Mouse (Mus musculus) embryonic facial prominence, embryonic 10.5 days (tissue): Measurements from ENCODE around the gene Wwp2. TPM values are rescaled to one million over a fixed set of nuclear protein-coding genes. Genes with fewer than 3 reads are reported as not detected.
A peak's percentile ranks its signal among the peaks of the same experiment; 100 is the strongest.

Source experiments
- DNase-seq: peaks from one replicate; pipeline ENCODE4 v3.0.0-alpha.2; 2017; ENCODE audit warnings: low spot score
- H3K27ac ChIP-seq: fragments of 300-500 bp; sonication (generic); replicated peaks from 2 replicates; pipeline ENCODE4 v1.5.1; 2016; ENCODE audit warnings: mild to moderate bottlenecking
- H3K27me3 ChIP-seq: fragments of 300-500 bp; sonication (generic); replicated peaks from 2 replicates; pipeline ENCODE4 v1.6.1; 2016; ENCODE audit warnings: low read depth, mild to moderate bottlenecking; ENCODE audit not compliant: poor library complexity, severe bottlenecking
- H3K36me3 ChIP-seq: fragments of 300-500 bp; sonication (generic); replicated peaks from 2 replicates; pipeline ENCODE4 v1.6.1; 2016; ENCODE audit warnings: mild to moderate bottlenecking, moderate library complexity
- H3K4me1 ChIP-seq: fragments of 300-500 bp; sonication (generic); 2 replicates; pipeline ENCODE4 v1.6.1; 2016
- H3K4me3 ChIP-seq: fragments of 300-500 bp; sonication (generic); 2 replicates; pipeline ENCODE4 v1.5.1; 2016; ENCODE audit warnings: mild to moderate bottlenecking, moderate library complexity
- H3K9me3 ChIP-seq: fragments of 300-500 bp; sonication (generic); 2 replicates; pipeline ENCODE4 v1.6.1; 2016; ENCODE audit warnings: mild to moderate bottlenecking
- WGBS: fragments of 180-500 bp; shearing (Covaris S2); methylation state at CpG from one replicate; pipeline ENCODE4 v1.1.7; 2016; 5-methylcytosine and 5-hydroxymethylcytosine counted together
- polyA plus RNA-seq: library from polyadenylated mRNA; unstranded; fragments of >200 nt; fragmentation: Nextera tagmentation; extraction: Ambion mirVana; gene quantifications from 2 replicates; pipeline ENCODE4 v1.2.1, GENCODE M21; 2016

The Wwp2 gene
- 62.2 and 67.5 TPM in 2 replicates for polyA plus RNA-seq

DNA sequence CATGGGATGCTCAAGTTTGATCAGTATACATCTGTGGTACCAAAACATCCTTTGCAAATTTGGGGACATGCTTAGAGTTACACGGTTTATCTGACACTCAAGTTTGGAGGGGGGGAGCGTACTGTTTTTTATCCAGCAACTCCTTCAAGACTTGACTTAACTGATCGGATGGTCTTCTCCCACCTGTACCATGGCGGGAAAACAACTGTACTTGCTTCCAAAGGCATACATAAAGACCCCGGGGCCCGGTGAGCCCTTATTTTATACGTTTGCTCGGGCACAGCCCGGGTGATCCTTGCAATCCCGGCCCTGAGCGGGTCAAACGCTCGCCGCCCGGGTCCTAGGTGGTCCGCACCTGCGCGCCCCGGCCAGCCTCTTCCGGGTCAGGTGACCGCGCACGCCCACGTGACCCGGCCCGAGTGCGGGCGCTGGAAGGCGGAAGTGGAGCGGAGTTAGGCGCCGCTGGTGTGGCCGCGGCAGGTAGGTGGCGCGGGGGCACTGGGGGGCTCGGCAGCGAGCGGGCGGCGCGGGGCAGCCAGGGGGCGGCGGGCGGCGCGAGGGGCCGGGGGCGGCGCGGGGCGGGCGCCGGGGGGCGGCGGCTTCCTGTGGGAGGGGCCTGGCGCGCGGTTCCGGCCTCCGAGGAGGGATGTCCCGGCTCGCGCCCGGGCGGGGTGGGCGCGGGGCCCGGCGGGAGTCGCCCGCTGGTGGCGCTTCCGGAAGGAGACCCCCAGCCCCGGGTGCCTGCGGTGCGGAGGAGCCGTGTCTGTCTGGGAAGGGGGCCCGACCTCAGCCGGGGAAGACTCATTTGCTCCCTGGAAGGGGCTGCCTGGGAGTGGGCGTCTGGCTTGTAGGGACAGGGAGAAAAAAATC lies at the start of gene Wwp2:
TSS of gene Wwp2 (plus strand) at position 404 of the 870 bp plus-strand sequence.
- H3K9me3 ChIP-seq, result no peaks in the 10 kb centered on the region
- H3K4me3 ChIP-seq, result peak within 1 kb of the TSS; percentile 89
- H3K27me3 ChIP-seq, result no peaks in the 10 kb centered on the region
- 0 out of 2 replicates have a peak, but pooled peaks cover 1% of the 10 kb centered on the region for H3K36me3 ChIP-seq
- peak; percentile 91 for DNase-seq
- WGBS, result 1% methylated on average over 81 of the region's 81 CpGs
- H3K27ac ChIP-seq, result peak within 1 kb of the TSS; percentile 93
- peaks cover 20% of the 10 kb centered on the region for H3K4me1 ChIP-seq

DNA sequence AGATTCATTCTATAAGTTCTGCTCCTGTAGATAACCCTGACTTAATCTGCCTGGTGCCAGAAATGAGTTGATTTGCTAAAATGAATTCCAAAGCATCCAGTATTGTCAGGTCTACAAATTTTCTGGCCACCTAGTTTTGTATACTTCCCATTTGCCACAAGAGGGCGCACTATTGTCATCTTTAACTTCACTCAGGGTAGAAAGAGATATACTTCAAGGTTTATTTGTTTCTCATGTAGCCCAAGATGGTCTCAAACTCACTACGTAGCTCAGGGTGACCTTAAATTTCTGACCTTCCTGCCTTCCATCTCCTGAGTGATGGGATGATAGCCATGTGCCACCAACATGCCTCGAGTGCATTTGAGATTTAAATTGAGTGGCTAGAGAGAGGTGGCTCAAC lies 49.5 kb upstream of the Wwp2 start:
- no peak overlapping the region for H3K27ac ChIP-seq
- WGBS, result 32% methylated on average over 3 of the region's 3 CpGs
- no peaks in the 10 kb centered on the region for H3K9me3 ChIP-seq
- no peak for DNase-seq
- H3K36me3 ChIP-seq, result no peaks in the 10 kb centered on the region
- peaks cover 12% of the 10 kb centered on the region for H3K4me1 ChIP-seq
- no peaks in the 10 kb centered on the region for H3K27me3 ChIP-seq
- H3K4me3 ChIP-seq, result no peak overlapping the region

DNA sequence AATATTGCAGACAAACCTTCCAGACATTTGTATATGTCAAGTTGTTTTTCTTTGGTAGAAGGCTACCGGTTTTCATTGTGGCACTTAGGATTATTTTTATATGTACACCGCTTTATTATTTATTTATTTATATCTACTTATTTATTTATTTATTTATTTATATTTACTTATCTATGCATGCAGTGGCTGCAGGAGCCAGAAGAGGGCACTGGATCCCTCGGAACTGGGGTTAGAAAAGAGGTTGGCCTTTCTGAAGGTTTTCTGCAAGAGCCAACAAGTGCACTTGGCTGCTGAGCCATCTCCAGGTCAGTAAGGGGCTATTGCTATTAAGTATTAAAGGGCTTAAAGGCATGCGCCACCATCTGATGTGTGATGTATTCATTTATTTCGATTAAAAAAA lies 48.3 kb upstream of the Wwp2 start:
- WGBS, result 65% methylated on average over 5 of the region's 5 CpGs
- DNase-seq, result peak; percentile 49
- Histone ChIP-seq H3K36me3 (no peaks in the 10 kb centered on the region), H3K4me1 (peaks cover 12% of the 10 kb centered on the region), H3K27me3 (no peaks in the 10 kb centered on the region), H3K9me3 (no peaks in the 10 kb centered on the region), H3K27ac (no peak overlapping the region), H3K4me3 (no peak overlapping the region)

DNA sequence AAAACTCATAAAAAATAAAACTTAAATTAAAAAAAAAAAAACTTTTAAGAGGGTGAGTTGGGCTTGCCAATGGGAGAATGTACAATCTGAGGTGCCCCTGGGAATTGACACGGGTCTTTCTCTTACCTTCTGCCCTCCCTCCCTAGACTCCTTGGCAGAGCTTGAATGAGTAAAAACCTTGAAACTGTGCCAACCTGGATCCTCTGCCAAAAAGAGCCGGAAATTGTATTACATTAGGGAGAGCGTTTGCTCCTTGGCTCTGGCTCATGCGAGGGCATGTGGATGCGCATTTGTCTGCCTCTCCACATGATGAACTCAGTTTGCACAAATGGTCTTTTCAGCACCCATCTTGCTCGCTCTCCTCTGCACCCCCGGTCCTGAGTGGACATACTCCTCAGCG lies 46.6 kb upstream of the Wwp2 start:
- Histone ChIP-seq H3K4me3 (no peak overlapping the region), H3K36me3 (no peaks in the 10 kb centered on the region), H3K4me1 (peaks cover 5% of the 10 kb centered on the region), H3K27ac (no peak overlapping the region), H3K9me3 (no peaks in the 10 kb centered on the region), H3K27me3 (no peaks in the 10 kb centered on the region)
- DNase-seq, result no peak
- WGBS, result 92% methylated on average over 8 of the region's 8 CpGs

DNA sequence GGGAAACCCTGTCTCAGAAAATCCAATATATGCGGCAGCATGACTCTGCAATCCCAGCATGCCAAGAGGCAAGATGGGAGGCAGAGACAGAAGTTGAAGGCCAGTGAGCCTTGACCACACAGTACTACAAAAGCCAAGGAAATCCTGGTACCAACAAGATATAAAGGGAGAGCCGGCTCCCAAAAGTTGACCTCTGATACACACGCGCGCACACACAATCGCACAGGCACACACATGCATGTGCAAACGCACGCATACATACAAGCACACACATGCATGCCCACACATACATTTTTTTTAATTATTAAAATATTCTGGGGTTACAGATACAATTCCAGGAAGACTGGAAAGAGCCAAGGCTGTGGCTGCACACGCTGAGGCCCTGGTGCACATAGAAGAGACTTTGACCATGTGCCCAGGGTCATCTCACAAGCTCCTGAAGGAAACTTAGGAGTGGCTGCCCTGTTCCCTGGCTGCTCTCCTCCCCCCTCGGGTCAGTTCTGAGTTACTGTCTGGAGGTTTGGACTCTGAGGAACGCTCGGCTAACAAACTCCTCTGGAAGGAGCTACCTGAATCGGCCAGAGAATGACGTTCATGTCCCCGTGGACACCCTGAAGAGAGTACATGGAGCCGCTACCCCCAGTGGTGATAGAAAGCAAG lies 45.6 kb upstream of the Wwp2 start:
- H3K4me1 ChIP-seq, result peaks cover 5% of the 10 kb centered on the region
- 92% methylated on average over 16 of the region's 16 CpGs for WGBS
- H3K27me3 ChIP-seq, result no peaks in the 10 kb centered on the region
- no peaks in the 10 kb centered on the region for H3K36me3 ChIP-seq
- no peaks in the 10 kb centered on the region for H3K9me3 ChIP-seq
- H3K27ac ChIP-seq, result no peak overlapping the region
- no peak for DNase-seq
- H3K4me3 ChIP-seq, result no peak overlapping the region

DNA sequence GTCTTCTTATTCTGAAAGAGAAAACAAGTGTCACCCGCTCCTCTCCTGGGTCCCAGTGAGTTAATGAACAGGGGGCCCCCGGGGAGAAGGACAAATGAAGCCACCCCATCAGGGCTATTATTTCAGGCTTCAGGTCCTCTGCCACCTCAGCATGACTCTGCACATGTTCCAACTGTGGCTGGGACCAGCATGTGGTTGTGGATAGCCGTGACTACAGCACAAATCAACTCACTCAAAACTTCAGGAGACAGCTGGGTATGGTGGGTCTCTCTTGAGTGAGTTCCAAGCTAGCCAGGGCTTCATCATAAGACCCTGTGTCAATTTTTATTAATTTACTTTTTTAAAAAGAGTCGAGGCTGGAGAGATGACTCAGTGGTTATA lies 45.0 kb upstream of the Wwp2 start:
- Histone ChIP-seq H3K27me3 (no peaks in the 10 kb centered on the region), H3K9me3 (no peaks in the 10 kb centered on the region), H3K4me1 (peaks cover 6% of the 10 kb centered on the region), H3K27ac (no peak overlapping the region), H3K36me3 (no peaks in the 10 kb centered on the region), H3K4me3 (no peak overlapping the region)
- WGBS, result 76% methylated on average over 4 of the region's 4 CpGs
- DNase-seq, result no peak

DNA sequence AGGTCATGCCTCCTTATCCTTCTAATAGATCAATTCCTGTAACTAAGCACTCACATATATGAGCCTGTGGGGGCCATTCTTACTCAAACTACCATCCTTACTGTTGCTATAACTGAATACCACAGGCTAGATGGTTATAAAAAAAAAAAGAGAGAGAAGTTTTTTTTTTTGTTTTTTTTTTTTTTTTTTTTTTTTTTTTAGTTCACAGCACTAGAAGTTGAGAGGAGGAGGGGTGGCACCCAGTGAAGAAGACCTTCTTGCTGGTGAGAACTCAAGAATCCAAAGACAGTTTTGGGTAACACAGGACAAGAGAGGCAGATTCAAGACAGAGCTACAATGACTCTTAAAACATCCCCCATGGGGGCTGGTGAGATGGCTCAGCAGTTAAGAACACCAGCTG lies 40.8 kb upstream of the Wwp2 start:
- no peak for DNase-seq
- Histone ChIP-seq H3K9me3 (no peaks in the 10 kb centered on the region), H3K4me1 (peaks cover 33% of the 10 kb centered on the region), H3K4me3 (no peak overlapping the region), H3K27me3 (no peaks in the 10 kb centered on the region), H3K36me3 (no peaks in the 10 kb centered on the region), H3K27ac (no peak overlapping the region)

DNA sequence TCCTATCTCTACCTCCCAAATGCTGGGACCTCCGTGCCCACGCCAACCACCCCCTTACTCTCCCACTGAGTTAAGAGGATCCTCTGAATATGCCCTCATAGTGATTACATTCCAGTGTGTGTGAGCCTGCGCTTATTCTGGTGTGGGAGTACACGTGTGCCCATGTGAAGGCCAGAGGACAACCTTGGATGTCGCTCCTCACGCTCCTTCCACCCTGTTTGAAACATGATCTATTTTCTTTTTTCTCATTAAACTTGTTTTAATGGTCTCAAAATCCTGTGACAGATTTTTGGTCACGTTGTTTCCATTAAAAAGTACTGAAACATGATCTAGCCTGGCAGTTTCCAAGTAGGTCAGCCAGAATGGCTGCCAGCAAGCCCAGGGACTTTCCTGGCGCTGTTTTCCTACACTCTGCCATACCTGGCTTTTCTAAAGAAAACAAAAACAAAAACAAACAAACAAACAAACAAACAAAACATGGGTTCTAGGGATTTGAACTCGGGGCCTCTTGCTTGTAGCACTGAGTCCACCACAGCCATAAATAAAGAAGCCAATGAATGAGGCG lies 40.0 kb upstream of the Wwp2 start:
- H3K4me3 ChIP-seq, result no peak overlapping the region
- peaks cover 36% of the 10 kb centered on the region for H3K4me1 ChIP-seq
- H3K36me3 ChIP-seq, result no peaks in the 10 kb centered on the region
- DNase-seq, result no peak
- no peaks in the 10 kb centered on the region for H3K9me3 ChIP-seq
- no peaks in the 10 kb centered on the region for H3K27me3 ChIP-seq
- WGBS, result 76% methylated on average over 10 of the region's 10 CpGs
- H3K27ac ChIP-seq, result no peak overlapping the region

DNA sequence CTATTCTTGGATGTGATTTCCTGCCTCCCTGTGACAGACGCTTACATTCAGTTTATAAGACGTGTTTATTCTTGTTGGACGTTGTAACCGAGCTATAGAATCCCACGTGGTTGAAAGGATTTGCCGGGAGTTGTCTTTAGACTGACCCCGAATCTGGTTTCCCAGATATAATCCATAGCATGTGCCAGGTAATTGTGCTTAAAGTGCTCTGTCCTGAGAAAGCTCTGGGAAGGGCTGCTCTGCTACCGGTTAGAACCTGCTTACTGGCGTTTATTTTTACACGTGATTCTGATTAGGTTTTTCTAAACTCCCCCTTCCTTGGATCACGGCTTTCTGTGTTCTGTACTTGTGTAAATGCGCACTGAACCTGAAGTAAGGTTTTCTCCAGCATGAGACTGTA lies 38.5 kb upstream of the Wwp2 start:
- Histone ChIP-seq H3K9me3 (no peaks in the 10 kb centered on the region), H3K4me1 (peaks cover 48% of the 10 kb centered on the region), H3K36me3 (no peaks in the 10 kb centered on the region), H3K27me3 (no peaks in the 10 kb centered on the region), H3K4me3 (no peak overlapping the region), H3K27ac (peak overlapping the region; percentile 72)
- peak; percentile 34 for DNase-seq
- 43% methylated on average over 12 of the region's 12 CpGs for WGBS

DNA sequence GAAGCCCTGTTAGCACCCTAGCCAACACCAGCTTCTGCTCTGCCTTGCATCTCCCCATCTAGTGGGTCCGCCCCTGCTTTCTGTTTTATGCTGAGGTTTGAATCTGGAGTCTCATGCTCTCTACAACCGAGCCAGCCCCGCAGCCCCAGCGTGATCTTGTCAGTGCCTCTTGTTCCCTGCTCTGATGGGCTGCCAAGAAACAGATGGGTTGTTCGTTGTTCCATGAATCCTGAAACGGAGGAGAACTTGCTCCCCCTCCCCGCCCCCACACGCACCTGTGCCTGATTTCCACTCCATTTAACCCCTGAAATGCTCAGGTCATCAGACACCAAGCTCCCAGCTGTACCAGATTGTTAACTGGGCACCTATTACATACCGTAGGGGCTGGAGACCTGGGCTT lies 36.7 kb upstream of the Wwp2 start:
- H3K4me1 ChIP-seq, result peaks cover 66% of the 10 kb centered on the region
- peak; percentile 65 for DNase-seq
- 31% methylated on average over 9 of the region's 9 CpGs for WGBS
- H3K4me3 ChIP-seq, result no peak overlapping the region
- H3K9me3 ChIP-seq, result no peaks in the 10 kb centered on the region
- H3K27ac ChIP-seq, result peak overlapping the region; percentile 25
- H3K36me3 ChIP-seq, result no peaks in the 10 kb centered on the region
- no peaks in the 10 kb centered on the region for H3K27me3 ChIP-seq

DNA sequence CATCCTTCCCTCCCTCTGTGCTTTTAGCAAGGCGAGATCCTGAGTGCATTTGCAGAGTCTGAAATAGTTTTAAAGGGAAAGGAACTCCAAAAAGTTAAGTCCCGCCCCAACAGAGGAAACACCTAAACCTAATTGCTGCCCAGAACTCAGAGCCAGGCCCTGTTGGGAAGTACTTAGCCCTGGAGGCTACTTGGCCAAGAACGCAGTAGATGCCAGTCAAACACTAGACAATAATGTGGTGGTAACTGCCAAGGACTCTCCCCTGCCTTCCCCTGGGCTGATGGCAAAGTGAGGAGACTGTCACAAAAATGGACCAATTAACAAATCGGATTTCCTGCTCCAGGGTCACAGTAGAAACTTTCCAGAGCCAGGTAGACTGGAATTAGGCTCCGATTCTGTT lies 34.3 kb upstream of the Wwp2 start:
- Histone ChIP-seq H3K9me3 (no peaks in the 10 kb centered on the region), H3K4me1 (peaks cover 59% of the 10 kb centered on the region), H3K4me3 (no peak overlapping the region; the same call in 1 of the 2 replicates), H3K27me3 (no peaks in the 10 kb centered on the region), H3K36me3 (peaks cover under 1% of the 10 kb centered on the region), H3K27ac (peak overlapping the region; percentile 15; the same call in 1 of the 2 replicates)
- DNase-seq, result no peak
- 75% methylated on average over 5 of the region's 5 CpGs for WGBS

DNA sequence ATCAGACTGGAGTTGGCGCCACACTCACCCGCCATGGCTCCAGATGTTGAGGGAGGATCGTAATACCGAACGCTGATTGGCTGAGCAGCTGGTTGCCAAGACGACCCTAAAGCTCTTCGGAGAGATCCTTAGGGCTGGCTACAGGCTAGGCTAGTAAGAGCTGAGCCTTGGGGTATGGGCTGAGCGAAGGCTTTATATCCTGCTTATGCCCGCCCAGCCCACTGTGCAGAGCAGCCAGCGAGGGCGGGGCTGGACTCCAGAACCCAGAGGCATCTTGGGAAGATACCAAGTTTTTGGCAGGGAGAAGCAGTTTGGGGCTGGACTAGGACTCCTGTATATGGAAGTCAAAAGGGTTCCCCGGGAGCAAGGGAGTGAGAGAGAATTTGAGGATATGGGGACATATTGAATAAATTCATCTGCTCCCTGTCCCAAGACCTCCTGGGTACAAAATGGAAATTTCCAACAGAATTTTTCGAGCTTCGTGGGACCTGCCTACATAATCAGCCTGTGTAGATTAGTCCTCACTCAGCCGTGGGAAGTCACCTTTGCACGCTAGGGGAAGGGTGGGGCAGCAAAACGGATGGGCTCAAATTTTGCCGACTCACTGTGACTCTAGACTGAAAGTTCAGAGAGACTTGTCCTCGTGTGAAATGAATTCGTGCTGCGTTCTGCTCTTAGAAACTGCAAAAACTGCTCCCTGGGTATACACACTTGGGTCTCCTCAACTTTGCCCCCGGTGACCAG lies 33.0 kb upstream of the Wwp2 start, which contains the start of gene Nqo1:
TSS of gene Nqo1 (minus strand) at position 169 of the 744 bp plus-strand sequence.
- 17% methylated on average over 22 of the region's 22 CpGs for WGBS
- peak; percentile 87 for DNase-seq
- H3K4me3 ChIP-seq, result peak within 1 kb of the TSS; percentile 51
- H3K36me3 ChIP-seq, result peaks cover 14% of the 10 kb centered on the region
- H3K9me3 ChIP-seq, result no peaks in the 10 kb centered on the region
- H3K4me1 ChIP-seq, result peaks cover 48% of the 10 kb centered on the region
- peak within 1 kb of the TSS; percentile 78 for H3K27ac ChIP-seq
- no peaks in the 10 kb centered on the region for H3K27me3 ChIP-seq
